In the genomic region with DNA sequence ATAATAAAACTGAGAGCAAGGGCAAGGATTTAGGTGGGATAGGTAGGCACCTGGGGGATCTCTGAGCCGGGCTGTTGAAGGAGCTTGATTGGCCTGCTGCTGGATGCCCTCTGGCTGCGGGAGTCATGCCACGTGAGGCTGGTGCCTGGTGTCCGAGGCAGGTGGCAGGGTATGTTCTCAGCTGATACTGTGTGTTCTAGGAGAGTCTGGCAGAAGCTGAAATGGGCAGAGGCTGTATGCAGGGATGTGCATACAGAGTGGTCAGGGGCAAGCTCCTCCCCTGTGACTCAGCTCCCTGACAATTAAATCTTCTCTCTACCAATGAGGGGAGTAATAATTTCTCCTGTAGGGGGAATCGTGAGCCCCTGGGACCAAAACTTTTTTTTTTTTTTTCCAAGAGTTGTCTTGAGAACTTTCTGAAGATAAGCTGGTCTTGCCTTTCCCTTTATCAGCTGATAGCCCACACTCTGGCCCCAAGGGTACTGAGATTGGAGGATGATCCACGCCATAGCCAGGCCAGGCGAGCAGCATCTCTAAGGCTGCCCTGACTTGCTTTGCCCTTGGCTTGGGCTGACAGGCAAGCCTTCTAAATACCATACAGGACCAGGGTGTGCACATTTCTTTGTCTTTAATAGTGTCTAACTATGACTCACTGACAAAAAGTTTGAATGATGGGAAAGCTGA, we compare ENCODE assay signal across 10 mouse cellular contexts. TPM values are rescaled to one million over a fixed set of nuclear protein-coding genes. Genes with fewer than 3 reads are reported as not detected.
A peak's percentile ranks its signal among the peaks of the same experiment; 100 is the strongest.
DNase-seq lines count a peak whose midpoint lies in the region; ATAC-seq and TF ChIP-seq lines count a peak whose summit lies in the region.
"Had no signal": no experiment of that assay in that cellular context is flagged by ENCODE, and none has a peak within 500 bp of the region (broad histone marks: within the 10 kb centered on the region; RNA-seq: fewer than 3 reads in every experiment).

No protein-coding gene starts in this region.

- peaks cover 16% of the 10 kb centered on the region for H3K36me3 ChIP-seq in forebrain, embryonic 10.5 days (replicated peaks)
- no peaks in the 10 kb centered on the region; the same call in 1 of the 2 replicates for H3K36me3 ChIP-seq in forebrain, embryonic 11.5 days (ENCODE audit: control insufficient read depth, insufficient read depth, low read length)
- no peaks in the 10 kb centered on the region for H3K36me3 ChIP-seq in intestine, postnatal 0 days (ENCODE audit: control insufficient read depth, insufficient read depth)
- no peaks in the 10 kb centered on the region for H3K36me3 ChIP-seq in heart, embryonic 10.5 days
- H3K36me3 ChIP-seq: limb, embryonic 13.5 days had no signal

- no peak overlapping the region for H3K27ac ChIP-seq in forebrain, embryonic 10.5 days
- H3K27ac ChIP-seq in forebrain, embryonic 11.5 days (ENCODE audit: low read depth, low read length), result no peak overlapping the region
- no peak overlapping the region for H3K27ac ChIP-seq in intestine, postnatal 0 days (ENCODE audit: low read depth, low read length)
- no peak overlapping the region for H3K27ac ChIP-seq in heart, embryonic 10.5 days
- H3K27ac ChIP-seq: limb, embryonic 13.5 days had no signal

- peaks cover 3% of the 10 kb centered on the region; the same call in 1 of the 2 replicates for H3K27me3 ChIP-seq in forebrain, embryonic 10.5 days (ENCODE audit: poor library complexity, severe bottlenecking)
- no peaks in the 10 kb centered on the region for H3K27me3 ChIP-seq in forebrain, embryonic 11.5 days (ENCODE audit: control insufficient read depth, insufficient read depth, low read length)
- no peaks in the 10 kb centered on the region for H3K27me3 ChIP-seq in intestine, postnatal 0 days (replicated peaks; ENCODE audit: control insufficient read depth, insufficient read depth, low read length)
- H3K27me3 ChIP-seq in heart, embryonic 10.5 days (ENCODE audit: insufficient read depth, poor library complexity, severe bottlenecking), result no peaks in the 10 kb centered on the region

- 0 out of 2 replicates have a peak, but pooled peaks have one; percentile 21 for TF ChIP-seq CTCF in intestine, postnatal 0 days (IDR thresholded peaks at IDR 0.05; ENCODE audit: low read depth)

- H3K4me1 ChIP-seq in forebrain, embryonic 10.5 days, result peaks cover 53% of the 10 kb centered on the region
- peaks cover 13% of the 10 kb centered on the region; the same call in 1 of the 2 replicates for H3K4me1 ChIP-seq in forebrain, embryonic 11.5 days (replicated peaks; ENCODE audit: control insufficient read depth, insufficient read depth, low read length)
- peaks cover 5% of the 10 kb centered on the region; the same call in 1 of the 2 replicates for H3K4me1 ChIP-seq in intestine, postnatal 0 days (replicated peaks; ENCODE audit: control insufficient read depth, insufficient read depth, low read length)
- H3K4me1 ChIP-seq in heart, embryonic 10.5 days, result peaks cover 37% of the 10 kb centered on the region

- DNase-seq in forebrain, embryonic 10.5 days (ENCODE audit: extremely low spot score, low spot score), result no peak
- no peak for DNase-seq in forebrain, embryonic 11.5 days (ENCODE audit: low spot score)
- DNase-seq in 3T3-L1 (ENCODE audit: low read depth, low spot score), result peak; percentile 90
- DNase-seq in adrenal gland, postnatal 36 days, result peak; percentile 48 to 68
- no peak for DNase-seq in frontal cortex, postnatal 36 days (ENCODE audit: low spot score in 2 of 2)
- DNase-seq in heart, embryonic 10.5 days (ENCODE audit: low spot score), result no peak
- DNase-seq: right cerebral cortex, postnatal 25 days had no signal

- H3K4me3 ChIP-seq in forebrain, embryonic 10.5 days, result peak overlapping the region; percentile 87; the same call in 1 of the 2 replicates
- no peak overlapping the region for H3K4me3 ChIP-seq in forebrain, embryonic 11.5 days (ENCODE audit: low read depth, low read length)
- no peak overlapping the region for H3K4me3 ChIP-seq in intestine, postnatal 0 days (ENCODE audit: low read depth, low read length)
- no peak overlapping the region for H3K4me3 ChIP-seq in heart, embryonic 10.5 days

- no peak overlapping the region for H3K9ac ChIP-seq in forebrain, embryonic 11.5 days (ENCODE audit: low read length)
- no peak overlapping the region for H3K9ac ChIP-seq in intestine, postnatal 0 days (ENCODE audit: low read depth, low read length)

- no peak for ATAC-seq in forebrain, embryonic 11.5 days (replicated peaks; ENCODE audit: low FRiP score)
- ATAC-seq in intestine, postnatal 0 days, result no peak
- no peak for ATAC-seq in activated CD4-positive, CD25-positive, alpha-beta regulatory T cell, adult 4 months

- H3K4me2 ChIP-seq in forebrain, embryonic 11.5 days (ENCODE audit: low read depth, low read length, severe bottlenecking), result no peak overlapping the region
- peak overlapping the region; percentile 13; the same call in 1 of the 2 replicates for H3K4me2 ChIP-seq in intestine, postnatal 0 days (replicated peaks; ENCODE audit: low read depth)

- WGBS in forebrain, embryonic 10.5 days, result 76% methylated on average over 7 of the region's 7 CpGs
- WGBS in forebrain, embryonic 11.5 days, result 69% methylated on average over 7 of the region's 7 CpGs
- 59% methylated on average over 7 of the region's 7 CpGs for WGBS in intestine, postnatal 0 days
- 57% methylated on average over 7 of the region's 7 CpGs for WGBS in heart, embryonic 10.5 days

- H3K9me3 ChIP-seq in forebrain, embryonic 10.5 days, result no peaks in the 10 kb centered on the region
- H3K9me3 ChIP-seq in forebrain, embryonic 11.5 days (ENCODE audit: control insufficient read depth, low read length), result no peaks in the 10 kb centered on the region
- no peaks in the 10 kb centered on the region for H3K9me3 ChIP-seq in intestine, postnatal 0 days (ENCODE audit: control insufficient read depth)
- H3K9me3 ChIP-seq in heart, embryonic 10.5 days, result no peaks in the 10 kb centered on the region
- H3K9me3 ChIP-seq: limb, embryonic 13.5 days had no signal

RNA-seq across cellular contexts. Expression of a gene that starts 1.5 kb away (rescaled TPM):
- 31.0 and 31.6 TPM in 2 replicates for polyA plus RNA-seq in forebrain, embryonic 10.5 days (2016; fragmentation: Nextera tagmentation; extraction: Ambion mirVana)
- 52.0 and 58.5 TPM in 2 replicates for polyA plus RNA-seq in forebrain, embryonic 11.5 days (2014; fragmentation: Nextera tagmentation; extraction: Ambion mirVana)
- 10 to 100 TPM; 13.8 to 14.7 TPM for total RNA-seq in adrenal gland, postnatal 36 days (2021)
- polyA plus RNA-seq in intestine, postnatal 0 days (2015; fragmentation: Nextera tagmentation; extraction: Ambion mirVana), result 18.5 and 18.8 TPM in 2 replicates
- polyA plus RNA-seq in activated CD4-positive, CD25-positive, alpha-beta regulatory T cell, adult 4 months (2017; shearing (Covaris generic)), result 10 to 100 TPM in 1 of 2 experiments, 1 to 10 TPM in 1; 8.7 to 12.5 TPM
- polyA plus RNA-seq in heart, embryonic 10.5 days (2016; fragmentation: Nextera tagmentation; extraction: Ambion mirVana), result 15.0 and 16.6 TPM in 2 replicates

RNA-seq across cellular contexts. Expression of a gene that starts 4.9 kb away (rescaled TPM):
- 42.2 and 44.0 TPM in 2 replicates for polyA plus RNA-seq in forebrain, embryonic 10.5 days (2016; fragmentation: Nextera tagmentation; extraction: Ambion mirVana)
- 53.7 and 60.7 TPM in 2 replicates for polyA plus RNA-seq in forebrain, embryonic 11.5 days (2014; fragmentation: Nextera tagmentation; extraction: Ambion mirVana)
- 10 to 100 TPM; 43.1 to 61.3 TPM for total RNA-seq in adrenal gland, postnatal 36 days (2021)
- 13.0 and 16.2 TPM in 2 replicates for polyA plus RNA-seq in intestine, postnatal 0 days (2015; fragmentation: Nextera tagmentation; extraction: Ambion mirVana)
- 10 to 100 TPM; 20.3 to 26.9 TPM for polyA plus RNA-seq in activated CD4-positive, CD25-positive, alpha-beta regulatory T cell, adult 4 months (2017; shearing (Covaris generic))
- polyA plus RNA-seq in heart, embryonic 10.5 days (2016; fragmentation: Nextera tagmentation; extraction: Ambion mirVana), result 36.0 and 37.0 TPM in 2 replicates

RNA-seq across cellular contexts. Expression of a gene that starts 5.9 kb away (rescaled TPM):
- polyA plus RNA-seq in forebrain, embryonic 10.5 days (2016; fragmentation: Nextera tagmentation; extraction: Ambion mirVana), result 78.5 and 86.9 TPM in 2 replicates
- polyA plus RNA-seq in forebrain, embryonic 11.5 days (2014; fragmentation: Nextera tagmentation; extraction: Ambion mirVana), result 76.5 and 82.4 TPM in 2 replicates
- 10 to 100 TPM; 61.8 to 66.9 TPM for total RNA-seq in adrenal gland, postnatal 36 days (2021)
- polyA plus RNA-seq in intestine, postnatal 0 days (2015; fragmentation: Nextera tagmentation; extraction: Ambion mirVana), result 30.6 and 33.9 TPM in 2 replicates
- 10 to 100 TPM; 69.3 to 69.5 TPM for polyA plus RNA-seq in activated CD4-positive, CD25-positive, alpha-beta regulatory T cell, adult 4 months (2017; shearing (Covaris generic))
- polyA plus RNA-seq in heart, embryonic 10.5 days (2016; fragmentation: Nextera tagmentation; extraction: Ambion mirVana), result 56.1 and 62.9 TPM in 2 replicates

RNA-seq across cellular contexts. Expression of a gene that starts 12.8 kb away (rescaled TPM):
- polyA plus RNA-seq in forebrain, embryonic 10.5 days (2016; fragmentation: Nextera tagmentation; extraction: Ambion mirVana), result 40.7 and 41.3 TPM in 2 replicates
- polyA plus RNA-seq in forebrain, embryonic 11.5 days (2014; fragmentation: Nextera tagmentation; extraction: Ambion mirVana), result 51.0 and 51.5 TPM in 2 replicates
- 10 to 100 TPM; 77.0 to 79.8 TPM for total RNA-seq in adrenal gland, postnatal 36 days (2021)
- polyA plus RNA-seq in intestine, postnatal 0 days (2015; fragmentation: Nextera tagmentation; extraction: Ambion mirVana), result 49.4 and 60.2 TPM in 2 replicates
- polyA plus RNA-seq in activated CD4-positive, CD25-positive, alpha-beta regulatory T cell, adult 4 months (2017; shearing (Covaris generic)), result 100 to 1,000 TPM; 111 to 136 TPM
- polyA plus RNA-seq in heart, embryonic 10.5 days (2016; fragmentation: Nextera tagmentation; extraction: Ambion mirVana), result 67.3 and 83.6 TPM in 2 replicates

RNA-seq across cellular contexts. Expression of a gene that starts 59.3 kb away (rescaled TPM):
- polyA plus RNA-seq in forebrain, embryonic 10.5 days (2016; fragmentation: Nextera tagmentation; extraction: Ambion mirVana), result 0.21 and 0.26 TPM in 2 replicates
- not detected in 2 replicates for polyA plus RNA-seq in forebrain, embryonic 11.5 days (2014; fragmentation: Nextera tagmentation; extraction: Ambion mirVana)
- total RNA-seq in adrenal gland, postnatal 36 days (2021), result under 1 TPM in 1 of 2 experiments, not detected in 1; 0.43 TPM
- polyA plus RNA-seq in intestine, postnatal 0 days (2015; fragmentation: Nextera tagmentation; extraction: Ambion mirVana), result 0.26 and 0.55 TPM in 2 replicates
- polyA plus RNA-seq in activated CD4-positive, CD25-positive, alpha-beta regulatory T cell, adult 4 months (2017; shearing (Covaris generic)), result not detected
- polyA plus RNA-seq in heart, embryonic 10.5 days (2016; fragmentation: Nextera tagmentation; extraction: Ambion mirVana), result 0.24 TPM in 1 of 2 replicates, not detected in the other

Comparison
In these comparisons a context has a peak if more than half of its experiments do, and no peak if none do; other contexts are left out.
1. DNase-seq: peak in 3T3-L1 (single experiment) and adrenal gland, postnatal 36 days (2 of 2); none in forebrain, embryonic 10.5 days (single experiment), forebrain, embryonic 11.5 days (single experiment), frontal cortex, postnatal 36 days (0 of 2) and heart, embryonic 10.5 days (single experiment).